Mouse (Mus musculus): Measurements from ENCODE around the gene Pcdh10. TPM values are rescaled to one million over a fixed set of nuclear protein-coding genes. Genes with fewer than 3 reads are reported as not detected.

Gene Pcdh10
- polyA plus RNA-seq, 1 experiment from 2014 or later, result 0.20 TPM

- Histone ChIP-seq H3K27ac (ENCODE audit: low read length) (no peak overlapping the region), H3K4me1 (replicated peaks; ENCODE audit: control insufficient read depth, insufficient read depth, low read length) (no peaks in the 10 kb centered on the region), H3K9ac (ENCODE audit: low read length) (no peak overlapping the region), H3K27me3 (ENCODE audit: control insufficient read depth, insufficient read depth, low read depth, low read length) (no peaks in the 10 kb centered on the region), H3K36me3 (ENCODE audit: control insufficient read depth, insufficient read depth, low read length) (no peaks in the 10 kb centered on the region), H3K9me3 (ENCODE audit: control insufficient read depth, low read length) (no peaks in the 10 kb centered on the region), H3K4me3 (ENCODE audit: low read length) (no peak overlapping the region), H3K4me2 (ENCODE audit: low read depth, low read length) (no peak overlapping the region)
- no peak for ATAC-seq (ENCODE audit: low read depth)
- WGBS, result 51% methylated on average over 11 of the region's 11 CpGs
Observed at GRCm38 (mm10) chr3:45432172-45432765, 54.1 kb downstream of the Pcdh10 start.
